Mouse (Mus musculus): Measurements from ENCODE around the gene Atxn7l2. TPM values are rescaled to one million over a fixed set of nuclear protein-coding genes. Genes with fewer than 3 reads are reported as not detected.

Gene Atxn7l2
- polyA plus RNA-seq, 1 experiment from 2014 or later: 20.4 TPM

GRCm38 (mm10) chr3:108167499-108167898, 43.2 kb downstream of the Atxn7l2 start:
- Histone ChIP-seq H3K9me3 (replicated peaks) (no peaks in the 10 kb centered on the region), H3K36me3 (no peaks in the 10 kb centered on the region), H3K4me1 (peaks cover 34% of the 10 kb centered on the region), H3K4me2 (replicated peaks) (no peak overlapping the region), H3K9ac (no peak overlapping the region), H3K27me3 (no peaks in the 10 kb centered on the region), H3K4me3 (replicated peaks) (no peak overlapping the region), H3K27ac (replicated peaks) (peak overlapping the region; percentile 56; the same call in 1 of the 2 replicates)
- no peak for ATAC-seq (ENCODE audit: insufficient number of reproducible peaks, low FRiP score, low TSS enrichment, low read depth)
- WGBS: 20% methylated on average over 14 of the region's 14 CpGs

- peak overlapping the region; percentile 56; the same call in 1 of the 2 replicates for H3K27ac ChIP-seq (replicated peaks)
- H3K4me1 ChIP-seq: peaks cover 34% of the 10 kb centered on the region
- peak; percentile 48 for ATAC-seq (ENCODE audit: insufficient number of reproducible peaks, low FRiP score, low TSS enrichment, low read depth)
- H3K36me3 ChIP-seq: no peaks in the 10 kb centered on the region
- H3K27me3 ChIP-seq: no peaks in the 10 kb centered on the region
- 8% methylated on average over 11 of the region's 11 CpGs for WGBS
- no peak overlapping the region for H3K4me3 ChIP-seq (replicated peaks)
- H3K9ac ChIP-seq: no peak overlapping the region
- no peaks in the 10 kb centered on the region for H3K9me3 ChIP-seq (replicated peaks)
- H3K4me2 ChIP-seq (replicated peaks): no peak overlapping the region
These were observed 44.1 kb downstream of the Atxn7l2 start for GRCm38 (mm10) chr3:108166486-108167211.

GRCm38 (mm10) chr3:108165532-108166315, 45.0 kb downstream of the Atxn7l2 start:
- no peaks in the 10 kb centered on the region for H3K27me3 ChIP-seq
- no peak overlapping the region for H3K9ac ChIP-seq
- no peaks in the 10 kb centered on the region for H3K36me3 ChIP-seq
- no peak overlapping the region; the same call in 1 of the 2 replicates for H3K27ac ChIP-seq (replicated peaks)
- 27% methylated on average over 10 of the region's 10 CpGs for WGBS
- peak; percentile 18; the same call in 1 of the 2 replicates for ATAC-seq (ENCODE audit: insufficient number of reproducible peaks, low FRiP score, low TSS enrichment, low read depth)
- H3K4me2 ChIP-seq (replicated peaks): no peak overlapping the region
- H3K9me3 ChIP-seq (replicated peaks): no peaks in the 10 kb centered on the region
- no peak overlapping the region for H3K4me3 ChIP-seq (replicated peaks)
- H3K4me1 ChIP-seq: peaks cover 34% of the 10 kb centered on the region

GRCm38 (mm10) chr3:108164807-108165206, 45.9 kb downstream of the Atxn7l2 start:
- H3K27ac ChIP-seq (replicated peaks): no peak overlapping the region
- H3K9me3 ChIP-seq (replicated peaks): no peaks in the 10 kb centered on the region
- WGBS: 17% methylated on average over 9 of the region's 9 CpGs
- H3K27me3 ChIP-seq: no peaks in the 10 kb centered on the region
- peak overlapping the region; percentile 27 for H3K4me3 ChIP-seq (replicated peaks)
- ATAC-seq (ENCODE audit: insufficient number of reproducible peaks, low FRiP score, low TSS enrichment, low read depth): peak; percentile 22; the same call in 1 of the 2 replicates
- H3K9ac ChIP-seq: no peak overlapping the region
- no peaks in the 10 kb centered on the region for H3K36me3 ChIP-seq
- peaks cover 34% of the 10 kb centered on the region for H3K4me1 ChIP-seq
- peak overlapping the region; percentile 42 for H3K4me2 ChIP-seq (replicated peaks)

- Histone ChIP-seq H3K27ac (replicated peaks) (no peak overlapping the region), H3K4me3 (replicated peaks) (no peak overlapping the region), H3K27me3 (no peaks in the 10 kb centered on the region), H3K4me2 (replicated peaks) (no peak overlapping the region), H3K36me3 (no peaks in the 10 kb centered on the region), H3K4me1 (peaks cover 34% of the 10 kb centered on the region), H3K9me3 (replicated peaks) (no peaks in the 10 kb centered on the region), H3K9ac (no peak overlapping the region)
- WGBS: 60% methylated on average over 5 of the region's 5 CpGs
- ATAC-seq (ENCODE audit: insufficient number of reproducible peaks, low FRiP score, low TSS enrichment, low read depth): no peak
These were observed 46.6 kb downstream of the Atxn7l2 start for GRCm38 (mm10) chr3:108164091-108164490.

- H3K4me3 ChIP-seq (replicated peaks): no peak overlapping the region
- no peaks in the 10 kb centered on the region for H3K27me3 ChIP-seq
- no peak overlapping the region for H3K9ac ChIP-seq
- H3K4me1 ChIP-seq: no peaks in the 10 kb centered on the region
- H3K4me2 ChIP-seq (replicated peaks): no peak overlapping the region
- no peaks in the 10 kb centered on the region for H3K9me3 ChIP-seq (replicated peaks)
- ATAC-seq (ENCODE audit: insufficient number of reproducible peaks, low FRiP score, low TSS enrichment, low read depth): 0 out of 2 replicates have a peak, but pooled peaks have one; percentile 21
- H3K27ac ChIP-seq (replicated peaks): no peak overlapping the region
- WGBS: 64% methylated on average over 9 of the region's 9 CpGs
- H3K36me3 ChIP-seq: no peaks in the 10 kb centered on the region
These were observed 52.2 kb downstream of the Atxn7l2 start for GRCm38 (mm10) chr3:108158383-108159037.

GRCm38 (mm10) chr3:108154656-108155055, 56.1 kb downstream of the Atxn7l2 start, which contains the start of gene Gpr61:
Gene Gpr61 (minus strand): TSS chr3:108154882.
- ATAC-seq (ENCODE audit: insufficient number of reproducible peaks, low FRiP score, low TSS enrichment, low read depth): no peak
- no peak within 1 kb of the TSS for H3K27ac ChIP-seq (replicated peaks)
- H3K4me3 ChIP-seq (replicated peaks): no peak within 1 kb of the TSS
- WGBS: 41% methylated on average over 4 of the region's 4 CpGs
- H3K4me2 ChIP-seq (replicated peaks): no peak within 1 kb of the TSS
- H3K4me1 ChIP-seq: no peaks in the 10 kb centered on the region
- no peaks in the 10 kb centered on the region for H3K36me3 ChIP-seq
- H3K9ac ChIP-seq: no peak within 1 kb of the TSS
- H3K9me3 ChIP-seq (replicated peaks): no peaks in the 10 kb centered on the region
- no peaks in the 10 kb centered on the region for H3K27me3 ChIP-seq

GRCm38 (mm10) chr3:108152290-108152689, 58.4 kb downstream of the Atxn7l2 start:
- Histone ChIP-seq H3K4me3 (replicated peaks) (no peak overlapping the region), H3K9me3 (replicated peaks) (no peaks in the 10 kb centered on the region), H3K4me1 (peaks cover 5% of the 10 kb centered on the region; the same call in 1 of the 2 replicates), H3K27me3 (no peaks in the 10 kb centered on the region), H3K27ac (replicated peaks) (no peak overlapping the region), H3K36me3 (no peaks in the 10 kb centered on the region), H3K4me2 (replicated peaks) (no peak overlapping the region), H3K9ac (no peak overlapping the region)
- 88% methylated on average over 3 of the region's 3 CpGs for WGBS
- no peak for ATAC-seq (ENCODE audit: insufficient number of reproducible peaks, low FRiP score, low TSS enrichment, low read depth)

Other genes with a start within 250 kb of the Atxn7l2 start
- not detected in 2 replicates for gene Gstm3, start 241.7 kb downstream of the Atxn7l2 start, polyA plus RNA-seq (2015; fragmentation: Nextera tagmentation; extraction: Ambion mirVana)
- 60.2 and 73.5 TPM in 2 replicates for gene Gstm2, start 224.5 kb downstream of the Atxn7l2 start, polyA plus RNA-seq (2015; fragmentation: Nextera tagmentation; extraction: Ambion mirVana)
- gene Gstm1, start 193.0 kb downstream of the Atxn7l2 start, polyA plus RNA-seq (2015; fragmentation: Nextera tagmentation; extraction: Ambion mirVana): 178 and 220 TPM in 2 replicates
- 12.7 and 15.3 TPM in 2 replicates for gene Gstm4, start 166.0 kb downstream of the Atxn7l2 start, polyA plus RNA-seq (2015; fragmentation: Nextera tagmentation; extraction: Ambion mirVana)
- 44.3 and 44.9 TPM in 2 replicates for gene Ampd2, start 124.3 kb downstream of the Atxn7l2 start, polyA plus RNA-seq (2015; fragmentation: Nextera tagmentation; extraction: Ambion mirVana)
- 0.39 and 0.61 TPM in 2 replicates for gene Gnat2, start 118.1 kb downstream of the Atxn7l2 start, polyA plus RNA-seq (2015; fragmentation: Nextera tagmentation; extraction: Ambion mirVana)
- 154 and 161 TPM in 2 replicates for gene Gnai3, start 64.8 kb downstream of the Atxn7l2 start, polyA plus RNA-seq (2015; fragmentation: Nextera tagmentation; extraction: Ambion mirVana)
- 0.11 and 0.25 TPM in 2 replicates for gene Gpr61, start 56.1 kb downstream of the Atxn7l2 start, polyA plus RNA-seq (2015; fragmentation: Nextera tagmentation; extraction: Ambion mirVana)
- 6.3 and 6.8 TPM in 2 replicates for gene Amigo1, start 24.6 kb downstream of the Atxn7l2 start, polyA plus RNA-seq (2015; fragmentation: Nextera tagmentation; extraction: Ambion mirVana)
- gene Cyb561d1, start 9.7 kb downstream of the Atxn7l2 start, polyA plus RNA-seq (2015; fragmentation: Nextera tagmentation; extraction: Ambion mirVana): 2.8 and 3.0 TPM in 2 replicates
- gene Sypl2, start 15.7 kb upstream of the Atxn7l2 start, polyA plus RNA-seq (2015; fragmentation: Nextera tagmentation; extraction: Ambion mirVana): 2.7 and 3.3 TPM in 2 replicates
- gene Psma5, start 46.0 kb upstream of the Atxn7l2 start, polyA plus RNA-seq (2015; fragmentation: Nextera tagmentation; extraction: Ambion mirVana): 263 and 265 TPM in 2 replicates
- gene Sort1, start 73.1 kb upstream of the Atxn7l2 start, polyA plus RNA-seq (2015; fragmentation: Nextera tagmentation; extraction: Ambion mirVana): 13.4 and 13.9 TPM in 2 replicates
- gene Mybphl, start 154.0 kb upstream of the Atxn7l2 start, polyA plus RNA-seq (2015; fragmentation: Nextera tagmentation; extraction: Ambion mirVana): 0.12 TPM in 1 of 2 replicates, not detected in the other
- 41.7 TPM in 2 replicates for gene Psrc1, start 172.9 kb upstream of the Atxn7l2 start, polyA plus RNA-seq (2015; fragmentation: Nextera tagmentation; extraction: Ambion mirVana)
- 20.1 and 20.7 TPM in 2 replicates for gene Celsr2, start 204.6 kb upstream of the Atxn7l2 start, polyA plus RNA-seq (2015; fragmentation: Nextera tagmentation; extraction: Ambion mirVana)
- 117 and 120 TPM in 2 replicates for gene Sars, start 234.3 kb upstream of the Atxn7l2 start, polyA plus RNA-seq (2015; fragmentation: Nextera tagmentation; extraction: Ambion mirVana)